Mouse (Mus musculus) layer of hippocampus, adult 9-10 months (tissue): ENCODE measurements at regions not wholly inside any gene's neighbourhood (a gene's known extent, or its start where the extent isn't known, plus 50 kb on each side); places are given as distances from the start of the nearest gene placed in this dataset.
A peak's percentile ranks its signal among the peaks of the same experiment; 100 is the strongest.

Experiments used
- DNase-seq: peaks from one replicate; pipeline ENCODE4 v3.0.0; 2022; ENCODE audit warnings: low spot score

GRCm38 (mm10) chr16:64391440-64392197 is 210.6 kb downstream of the Csnka2ip start:
- DNase-seq = no peak

GRCm38 (mm10) chr16:64368608-64369399 is 233.4 kb downstream of the Csnka2ip start:
- DNase-seq = no peak

DNA sequence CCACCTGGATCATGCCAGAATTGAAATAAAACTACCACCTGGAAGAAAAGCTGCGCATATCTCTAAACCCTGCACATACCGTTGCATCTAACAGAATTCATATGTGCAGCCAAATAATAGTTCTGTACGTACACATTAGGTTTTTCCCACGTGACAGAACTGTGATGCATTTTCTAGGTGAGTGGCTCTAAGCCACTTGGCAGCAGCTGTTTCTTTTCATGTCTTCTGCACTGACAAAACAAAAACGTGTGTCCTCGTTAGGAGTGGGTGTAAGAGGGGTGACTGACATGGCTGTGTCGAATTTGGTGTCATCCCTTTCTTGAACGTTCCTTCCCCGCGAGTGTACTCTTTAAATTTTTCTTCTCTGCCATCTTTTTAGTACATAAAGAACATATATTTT is 254.3 kb downstream of the Csnka2ip start:
- no peak for DNase-seq

DNA sequence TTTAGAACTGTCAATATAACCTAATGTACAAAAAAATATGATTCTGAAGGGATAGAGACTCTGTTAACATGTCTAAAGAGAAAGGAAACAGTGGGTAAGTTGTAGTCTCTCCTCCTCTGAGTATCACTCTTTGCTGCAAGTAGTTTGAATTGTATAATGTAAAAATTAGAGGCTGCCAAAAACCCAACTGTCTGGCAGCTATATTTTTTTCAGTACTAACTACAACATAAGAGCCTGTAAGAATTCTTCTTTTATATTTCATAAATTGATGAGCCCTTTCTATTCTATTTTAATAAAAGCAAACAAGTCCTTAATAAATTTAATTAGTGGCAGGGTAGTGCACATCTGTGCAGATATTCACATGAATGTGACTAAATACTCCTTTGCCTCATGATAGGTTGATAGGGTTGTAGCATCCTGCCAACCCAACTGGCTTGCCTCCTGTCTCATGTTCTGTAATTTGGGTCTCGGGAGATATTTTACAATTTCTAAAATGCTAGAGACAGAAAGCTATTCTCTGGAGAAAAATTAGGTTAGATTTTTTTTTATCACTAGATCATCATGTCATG is 269.2 kb downstream of the Csnka2ip start:
- peak; percentile 36 for DNase-seq

- DNase-seq = peak; percentile 32
These were observed 269.9 kb downstream of the Csnka2ip start for GRCm38 (mm10) chr16:64332195-64332886.

DNA sequence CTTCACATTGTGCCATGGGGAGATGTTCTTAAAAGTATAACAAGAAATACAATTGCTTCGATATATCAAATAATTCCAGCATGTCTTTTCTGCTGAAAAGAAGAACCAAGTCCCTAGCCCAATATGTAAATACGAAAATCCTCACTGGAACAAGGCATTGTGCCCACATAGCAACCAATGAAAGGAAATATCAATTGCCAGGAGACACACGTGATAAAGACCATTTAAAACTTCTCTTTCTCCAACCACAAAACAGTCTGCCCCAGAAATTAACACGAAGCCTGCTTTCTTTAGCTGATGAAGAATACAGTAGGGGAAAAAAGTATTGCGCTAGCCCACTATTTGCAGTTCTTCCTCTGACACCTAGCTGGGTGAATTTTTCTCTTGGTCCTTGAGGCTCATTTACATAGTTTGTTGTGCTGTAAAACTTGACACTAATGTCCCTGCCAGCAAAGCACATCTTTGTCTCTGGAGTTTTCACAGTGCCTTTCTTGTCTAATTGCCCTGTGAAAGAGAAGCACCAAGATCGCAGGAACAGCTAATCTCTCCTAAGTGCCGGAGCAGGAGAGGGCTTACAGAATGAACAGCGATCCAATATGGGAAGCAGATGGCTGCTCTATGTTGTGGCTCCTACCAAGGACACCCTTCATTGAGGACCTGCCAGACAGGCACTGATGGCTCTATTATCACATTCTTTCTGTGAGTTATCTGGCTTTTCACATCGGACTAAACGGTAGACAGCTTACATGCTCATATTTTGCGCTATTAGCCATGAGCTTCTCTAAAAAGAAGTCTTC is 272.7 kb downstream of the Csnka2ip start:
- no peak for DNase-seq

DNA sequence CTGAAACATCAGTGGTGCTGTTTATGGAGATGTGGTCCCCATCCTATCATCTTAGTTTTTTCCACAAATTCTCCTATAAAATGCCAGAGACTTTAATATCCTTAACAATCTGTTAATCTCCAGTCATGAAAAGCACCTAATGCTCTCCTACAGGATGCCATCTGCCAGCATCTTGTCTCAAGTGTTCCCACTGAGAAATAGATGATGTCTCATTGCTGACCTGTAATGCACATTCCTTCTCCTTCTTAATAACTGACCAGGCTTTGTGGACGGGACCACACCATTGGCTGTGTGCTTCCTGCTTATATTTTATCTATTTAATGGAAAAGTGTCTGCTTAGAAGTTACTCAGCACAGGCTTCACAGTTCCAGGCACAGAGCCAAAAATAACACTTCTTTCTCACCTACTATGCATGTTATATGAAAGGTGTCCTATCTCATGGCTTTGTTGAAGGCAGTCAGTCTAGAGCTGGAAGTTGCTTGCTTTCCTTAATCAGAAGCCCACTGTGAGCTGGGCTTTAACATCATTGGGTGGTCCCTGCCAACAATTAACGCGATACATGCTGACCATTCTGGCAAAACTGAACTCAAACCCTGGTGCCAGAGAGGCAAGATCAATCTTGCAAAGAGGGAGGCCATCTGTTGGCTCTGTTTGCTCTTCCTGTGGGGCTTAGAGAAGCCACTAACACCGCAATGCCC is 283.3 kb downstream of the Csnka2ip start:
- no peak for DNase-seq

GRCm38 (mm10) chr16:64316831-64317230 is 285.4 kb downstream of the Csnka2ip start:
- DNase-seq = no peak

- no peak for DNase-seq
These were observed 308.7 kb downstream of the Csnka2ip start for GRCm38 (mm10) chr16:64293507-64293906.

DNA sequence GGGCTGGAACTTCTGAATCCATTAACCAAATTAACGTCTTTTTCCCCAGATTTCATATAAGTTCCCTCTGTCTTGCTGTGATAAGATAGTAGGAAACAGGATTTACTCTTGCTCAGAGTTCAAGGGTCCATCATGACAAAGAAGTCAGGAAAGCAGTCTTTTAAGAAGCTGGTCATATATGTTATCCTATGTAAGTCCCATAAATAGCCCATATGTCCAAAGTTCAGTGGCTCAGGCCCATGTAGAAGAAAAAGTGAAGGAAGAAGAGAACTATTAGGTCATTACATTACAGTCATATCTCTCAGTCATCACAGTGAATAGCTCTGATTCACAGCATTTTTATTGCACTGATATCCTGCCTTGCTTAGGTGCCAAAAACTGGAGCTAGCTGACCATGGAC is 316.9 kb downstream of the Csnka2ip start:
- no peak for DNase-seq

DNA sequence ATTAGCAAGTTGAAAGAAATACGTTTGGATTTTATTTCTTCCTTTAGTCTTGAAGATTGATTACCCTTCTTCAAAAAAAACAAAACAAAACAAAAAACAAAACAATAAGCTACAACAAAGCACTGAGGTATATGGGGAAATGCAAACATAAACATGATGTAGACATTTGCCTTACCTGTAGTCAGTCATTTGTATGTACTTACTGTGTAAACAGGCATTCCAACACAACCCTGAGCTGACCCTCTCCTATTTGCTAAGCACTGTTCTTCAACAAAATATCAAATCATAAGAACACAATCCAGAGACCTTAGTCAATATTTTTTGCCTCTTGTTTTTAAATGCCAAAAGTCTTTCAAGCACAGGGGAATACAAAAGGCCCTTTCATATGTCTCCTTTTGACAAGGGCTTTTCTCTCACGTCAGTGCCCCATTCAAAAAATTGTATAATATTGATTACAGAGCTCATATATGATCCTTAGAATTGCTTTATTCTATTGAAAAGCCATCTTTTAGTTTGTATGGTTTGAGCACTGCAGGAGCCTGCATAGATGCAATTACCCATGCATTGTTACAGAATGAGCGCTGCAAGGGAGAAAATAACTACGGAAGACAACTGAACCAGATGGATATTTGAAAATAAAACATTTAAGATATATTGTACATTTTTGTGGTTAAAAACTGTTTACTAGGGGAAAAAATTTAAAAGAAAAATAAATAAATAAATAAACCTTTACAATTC is 326.2 kb downstream of the Csnka2ip start:
- no peak for DNase-seq

DNA sequence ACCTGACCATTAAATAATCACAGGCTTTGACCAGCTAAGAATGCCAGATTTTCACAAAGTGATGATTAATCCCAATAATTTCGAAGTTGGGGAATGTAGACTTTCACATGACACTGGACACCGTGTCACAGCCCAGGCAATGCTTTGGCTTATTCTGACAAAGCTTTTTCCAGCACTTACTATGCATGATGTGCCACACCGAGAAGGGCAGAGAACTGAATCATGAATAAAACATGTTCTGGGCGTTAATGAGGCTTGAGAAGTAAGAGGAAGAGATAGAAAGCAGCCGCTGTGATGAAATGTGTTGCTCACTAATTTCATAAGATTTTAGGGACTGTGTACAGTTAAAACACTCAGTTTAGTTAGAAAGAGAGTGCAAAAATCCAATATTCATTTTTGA is 326.8 kb downstream of the Csnka2ip start:
- DNase-seq = no peak

- peak; percentile 16 for DNase-seq
These were observed 337.1 kb downstream of the Csnka2ip start for GRCm38 (mm10) chr16:64264960-64265736.

DNA sequence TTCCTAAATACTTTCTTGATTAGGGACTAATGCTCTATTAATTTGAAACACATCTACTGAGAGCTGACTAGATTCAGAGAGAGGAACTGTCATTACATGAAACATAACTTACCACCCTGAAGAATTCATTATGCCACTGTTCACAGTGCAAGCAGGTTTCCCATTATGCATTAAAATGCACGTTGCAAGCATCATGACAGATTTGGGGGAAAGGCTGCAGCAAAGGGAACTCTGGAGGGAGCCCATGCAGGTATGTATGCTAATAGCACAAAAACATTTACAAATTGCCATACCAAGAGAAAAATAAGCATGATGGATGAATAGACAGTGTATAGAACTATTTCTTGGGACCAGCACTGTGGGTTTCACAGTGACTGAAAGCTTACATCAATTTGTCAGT is 351.1 kb downstream of the Csnka2ip start:
- DNase-seq = no peak

- DNase-seq = no peak
These were observed 353.5 kb downstream of the Csnka2ip start for GRCm38 (mm10) chr16:64248743-64249142.

- DNase-seq = no peak
These were observed 356.3 kb downstream of the Csnka2ip start for GRCm38 (mm10) chr16:64245942-64246341.

DNA sequence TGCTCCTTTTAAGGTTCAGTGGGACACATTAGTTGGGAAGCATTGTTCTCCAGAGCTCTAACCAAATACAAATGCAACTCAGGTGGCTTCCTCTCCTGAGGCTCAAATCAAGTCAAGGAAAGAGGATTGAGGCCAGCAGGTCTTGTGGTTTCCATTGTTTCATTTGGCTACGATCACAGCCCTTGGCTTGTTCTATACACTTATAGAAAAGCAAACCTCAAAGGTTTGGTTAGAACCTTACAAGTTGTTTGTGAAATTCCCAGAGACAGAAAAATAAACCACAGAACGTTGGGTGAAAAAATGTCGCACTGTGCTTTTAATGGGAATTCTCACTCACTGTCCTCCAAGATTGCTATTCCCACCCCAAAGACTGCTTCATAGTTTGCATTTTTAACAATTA is 360.4 kb upstream of the Epha3 start:
- DNase-seq = no peak

- DNase-seq = no peak
These were observed 352.7 kb upstream of the Epha3 start for GRCm38 (mm10) chr16:64216671-64217070.

- DNase-seq = no peak
These were observed 347.9 kb upstream of the Epha3 start for GRCm38 (mm10) chr16:64211895-64212294.
